Mouse (Mus musculus) kidney, adult 8-10 months (tissue): ENCODE results near the gene Ppm1m.

ENCODE experiments used
- DNase-seq, 2 experiments: peaks; one replicate each; pipeline ENCODE4 v3.0.0; 2022

Gene Ppm1m

GRCm38 (mm10) chr9:106216971-106217370, 17.4 kb upstream of the Ppm1m start:
- DNase-seq = no peak

- DNase-seq = no peak
Measured at GRCm38 (mm10) chr9:106215341-106216125, 16.0 kb upstream of the Ppm1m start.

GRCm38 (mm10) chr9:106212594-106212981, 13.0 kb upstream of the Ppm1m start:
- no peak for DNase-seq

GRCm38 (mm10) chr9:106211680-106212593, 12.4 kb upstream of the Ppm1m start:
- DNase-seq = peak; percentile 69 to 86

- no peak for DNase-seq
Measured at GRCm38 (mm10) chr9:106210853-106211609, 11.5 kb upstream of the Ppm1m start.

GRCm38 (mm10) chr9:106209954-106210353, 10.4 kb upstream of the Ppm1m start:
- no peak for DNase-seq

GRCm38 (mm10) chr9:106208181-106208580, 8.6 kb upstream of the Ppm1m start:
- no peak for DNase-seq

GRCm38 (mm10) chr9:106206515-106206914, 7.0 kb upstream of the Ppm1m start:
- DNase-seq = no peak

- no peak for DNase-seq
Measured at GRCm38 (mm10) chr9:106205713-106206290, 6.3 kb upstream of the Ppm1m start.

GRCm38 (mm10) chr9:106203990-106204851, 4.7 kb upstream of the Ppm1m start:
- DNase-seq = no peak

GRCm38 (mm10) chr9:106202819-106203636, 3.5 kb upstream of the Ppm1m start, which contains the start of gene Twf2:
TSS of gene Twf2 (plus strand) at chr9:106203108.
- DNase-seq = peak; percentile 87 to 90

GRCm38 (mm10) chr9:106201895-106202294, 2.3 kb upstream of the Ppm1m start:
- DNase-seq = no peak

GRCm38 (mm10) chr9:106198962-106199458, 536 bp downstream of the Ppm1m start:
- DNase-seq = peak; percentile 63 to 75

- DNase-seq = no peak
Measured at GRCm38 (mm10) chr9:106197732-106198131, 1.8 kb downstream of the Ppm1m start.

GRCm38 (mm10) chr9:106197081-106197713, 2.3 kb downstream of the Ppm1m start:
- no peak for DNase-seq

GRCm38 (mm10) chr9:106195693-106196092, 3.9 kb downstream of the Ppm1m start:
- DNase-seq = no peak

- no peak for DNase-seq
Measured at GRCm38 (mm10) chr9:106193930-106194807, 5.4 kb downstream of the Ppm1m start.

- no peak for DNase-seq
Measured at GRCm38 (mm10) chr9:106192998-106193397, 6.5 kb downstream of the Ppm1m start.

GRCm38 (mm10) chr9:106192024-106192423, 7.5 kb downstream of the Ppm1m start:
- no peak for DNase-seq
